Mouse (Mus musculus) c-Kit-positive CD71-positive TER-119-negative erythroid progenitor cells, embryonic 14.5 days (primary cell): ENCODE data around the gene Enthd1.

Experiments used
- DNase-seq: peaks from one replicate; pipeline ENCODE4 v3.0.0-alpha.2; 2013; ENCODE audit warnings: low read depth

Enthd1 gene

GRCm38 (mm10) chr15:80485601-80486000 lies 79.4 kb downstream of the Enthd1 start:
- no peak for DNase-seq

- no peak for DNase-seq
Measured at GRCm38 (mm10) chr15:80483041-80483705, 81.8 kb downstream of the Enthd1 start.

- no peak for DNase-seq
Measured at GRCm38 (mm10) chr15:80482348-80482747, 82.6 kb downstream of the Enthd1 start.

GRCm38 (mm10) chr15:80474429-80475002 lies 90.4 kb downstream of the Enthd1 start:
- DNase-seq = no peak

GRCm38 (mm10) chr15:80467876-80468275 lies 97.1 kb downstream of the Enthd1 start:
- DNase-seq = no peak

GRCm38 (mm10) chr15:80462106-80462505 lies 102.8 kb downstream of the Enthd1 start:
- DNase-seq = peak; percentile 14

GRCm38 (mm10) chr15:80461446-80461845 lies 103.5 kb downstream of the Enthd1 start:
- no peak for DNase-seq

- no peak for DNase-seq
Measured at GRCm38 (mm10) chr15:80460011-80460410, 104.9 kb downstream of the Enthd1 start.

GRCm38 (mm10) chr15:80457984-80458383 lies 107.0 kb downstream of the Enthd1 start:
- no peak for DNase-seq

- no peak for DNase-seq
Measured at GRCm38 (mm10) chr15:80454486-80454885, 110.5 kb downstream of the Enthd1 start.

- DNase-seq = no peak
Measured at GRCm38 (mm10) chr15:80452425-80452824, 112.5 kb downstream of the Enthd1 start.

- DNase-seq = no peak
Measured at GRCm38 (mm10) chr15:80445956-80446687, 118.8 kb downstream of the Enthd1 start.

GRCm38 (mm10) chr15:80440195-80440594 lies 124.8 kb downstream of the Enthd1 start:
- no peak for DNase-seq

- DNase-seq = no peak
Measured at GRCm38 (mm10) chr15:80438423-80438822, 126.5 kb downstream of the Enthd1 start.

GRCm38 (mm10) chr15:80437996-80438395 lies 127.0 kb downstream of the Enthd1 start:
- no peak for DNase-seq

GRCm38 (mm10) chr15:80436961-80437360 lies 128.0 kb downstream of the Enthd1 start:
- DNase-seq = no peak

GRCm38 (mm10) chr15:80430324-80430723 lies 134.6 kb downstream of the Enthd1 start:
- DNase-seq = no peak

GRCm38 (mm10) chr15:80418146-80418545 lies 146.8 kb downstream of the Enthd1 start:
- no peak for DNase-seq

GRCm38 (mm10) chr15:80417066-80417465 lies 147.9 kb downstream of the Enthd1 start:
- no peak for DNase-seq

GRCm38 (mm10) chr15:80415132-80415531 lies 149.8 kb downstream of the Enthd1 start:
- no peak for DNase-seq

GRCm38 (mm10) chr15:80413988-80414721 lies 150.8 kb downstream of the Enthd1 start:
- DNase-seq = no peak

GRCm38 (mm10) chr15:80413070-80413469 lies 151.9 kb downstream of the Enthd1 start:
- DNase-seq = no peak

- DNase-seq = no peak
Measured at GRCm38 (mm10) chr15:80410661-80411060, 154.3 kb downstream of the Enthd1 start.
